Mouse (Mus musculus): ENCODE results near the gene Rab11b. TPM values are rescaled to one million over a fixed set of nuclear protein-coding genes. Genes with fewer than 3 reads are reported as not detected.

Rab11b gene
- total and polyA plus RNA-seq, 3 experiments: 24.0 to 105 TPM; not detected in 1

- no peaks in the 10 kb centered on the region for H3K4me1 ChIP-seq (ENCODE audit: control insufficient read depth in 1 of 2, insufficient read depth in 2 of 2, low read length in 2 of 2)
- peaks cover 0 to 2% of the 10 kb centered on the region in 2 experiments; a peak in 1 of 4 replicates for H3K36me3 ChIP-seq (ENCODE audit: control insufficient read depth in 1 of 2, insufficient read depth in 2 of 2, low read length in 2 of 2)
- H3K4me3 ChIP-seq (ENCODE audit: control insufficient read depth in 1 of 2, insufficient read depth in 1 of 2, low read depth in 2 of 2, low read length in 2 of 2): no peak overlapping the region
- no peaks in the 10 kb centered on the region for H3K9me3 ChIP-seq (replicated peaks; ENCODE audit: insufficient read depth, low read length)
- H3K79me2 ChIP-seq (ENCODE audit: control insufficient read depth, insufficient read depth, low read length, poor library complexity): peaks cover 40% of the 10 kb centered on the region
- H3K27me3 ChIP-seq (ENCODE audit: control insufficient read depth in 1 of 2, insufficient read depth in 2 of 2, low read length in 2 of 2): no peaks in the 10 kb centered on the region
- DNase-seq (ENCODE audit: low read depth, low spot score): no peak
- no peak overlapping the region for H3K27ac ChIP-seq (ENCODE audit: control insufficient read depth, low read depth, low read length)
- H3K9ac ChIP-seq (ENCODE audit: control insufficient read depth, low read depth, low read length, poor library complexity, severe bottlenecking): no peak overlapping the region
- no peak for TF ChIP-seq USF1 (IDR thresholded peaks at IDR 0.05; ENCODE audit: low read depth, low read length)
- no peak for TF ChIP-seq NRF1 (IDR thresholded peaks at IDR 0.05; ENCODE audit: insufficient read depth, low read depth, low read length, poor library complexity, severe bottlenecking)
- TF ChIP-seq ELF1 (IDR thresholded peaks at IDR 0.05; ENCODE audit: low read depth, low read length): no peak
- TF ChIP-seq MAZ (IDR thresholded peaks at IDR 0.05; ENCODE audit: low read depth, low read length): no peak
- TF ChIP-seq GABPA (IDR thresholded peaks at IDR 0.05; ENCODE audit: low read depth, low read length): no peak
- no peak for TF ChIP-seq NELFE (IDR thresholded peaks at IDR 0.05; ENCODE audit: low read depth, low read length)
Measured at GRCm38 (mm10) chr17:33752297-33752696, 8.0 kb downstream of the Rab11b start.

GRCm38 (mm10) chr17:33751181-33751580 lies 9.1 kb downstream of the Rab11b start:
- H3K27me3 ChIP-seq (ENCODE audit: control insufficient read depth in 1 of 2, insufficient read depth in 2 of 2, low read length in 2 of 2): no peaks in the 10 kb centered on the region
- H3K79me2 ChIP-seq (ENCODE audit: control insufficient read depth, insufficient read depth, low read length, poor library complexity): peaks cover 31% of the 10 kb centered on the region
- H3K4me3 ChIP-seq (ENCODE audit: control insufficient read depth in 1 of 2, insufficient read depth in 1 of 2, low read depth in 2 of 2, low read length in 2 of 2): no peak overlapping the region
- TF ChIP-seq BHLHE40 (IDR thresholded peaks at IDR 0.05; ENCODE audit: borderline replicate concordance, low read depth, low read length): no peak
- TF ChIP-seq GATA1 (IDR thresholded peaks at IDR 0.05; ENCODE audit: low read depth, low read length): no peak
- no peak for TF ChIP-seq MEF2A (IDR thresholded peaks at IDR 0.05; ENCODE audit: extremely low read depth, insufficient replicate concordance, low read depth, low read length, poor library complexity, severe bottlenecking)
- no peak for TF ChIP-seq NRF1 (IDR thresholded peaks at IDR 0.05; ENCODE audit: insufficient read depth, low read depth, low read length, poor library complexity, severe bottlenecking)
- TF ChIP-seq MYB (IDR thresholded peaks at IDR 0.05; ENCODE audit: low read depth, low read length): no peak
- TF ChIP-seq MYC (IDR thresholded peaks at IDR 0.05; ENCODE audit: low read depth, low read length): no peak
- no peak for TF ChIP-seq POLR2AphosphoS5 (IDR thresholded peaks at IDR 0.05; ENCODE audit: borderline replicate concordance, low read depth, low read length)
- TF ChIP-seq SIN3A (IDR thresholded peaks at IDR 0.05; ENCODE audit: low read length): no peak
- H3K27ac ChIP-seq (ENCODE audit: control insufficient read depth, low read depth, low read length): no peak overlapping the region
- no peak overlapping the region for H3K9ac ChIP-seq (ENCODE audit: control insufficient read depth, low read depth, low read length, poor library complexity, severe bottlenecking)
- DNase-seq (ENCODE audit: low read depth, low spot score): no peak
- H3K9me3 ChIP-seq (replicated peaks; ENCODE audit: insufficient read depth, low read length): no peaks in the 10 kb centered on the region
- H3K4me1 ChIP-seq (ENCODE audit: control insufficient read depth in 1 of 2, insufficient read depth in 2 of 2, low read length in 2 of 2): peaks cover 0 to 3% of the 10 kb centered on the region in 2 experiments; a peak in 2 of 4 replicates
- H3K36me3 ChIP-seq (ENCODE audit: control insufficient read depth in 1 of 2, insufficient read depth in 2 of 2, low read length in 2 of 2): peaks cover 2 to 3% of the 10 kb centered on the region in 2 experiments; a peak in 3 of 4 replicates

- DNase-seq (ENCODE audit: low read depth, low spot score): no peak
- no peaks in the 10 kb centered on the region for H3K9me3 ChIP-seq (replicated peaks; ENCODE audit: insufficient read depth, low read length)
- TF ChIP-seq TAL1 (IDR thresholded peaks at IDR 0.05; ENCODE audit: low read length) (no peak), MAFK (IDR thresholded peaks at IDR 0.05; ENCODE audit: borderline replicate concordance, low read depth, low read length) (no peak), UBTF (IDR thresholded peaks at IDR 0.05; ENCODE audit: borderline replicate concordance, insufficient read depth, low read depth, low read length) (no peak), ZNF384 (IDR thresholded peaks at IDR 0.05; ENCODE audit: low read depth, low read length) (no peak), RCOR1 (IDR thresholded peaks at IDR 0.05; ENCODE audit: low read depth, low read length) (no peak), MEF2A (IDR thresholded peaks at IDR 0.05; ENCODE audit: extremely low read depth, insufficient replicate concordance, low read depth, low read length, poor library complexity, severe bottlenecking) (no peak), MXI1 (IDR thresholded peaks at IDR 0.05; ENCODE audit: low read depth, low read length) (no peak), MAX (IDR thresholded peaks at IDR 0.05; ENCODE audit: low read length) (no peak), GABPA (IDR thresholded peaks at IDR 0.05; ENCODE audit: low read depth, low read length) (no peak), NRF1 (IDR thresholded peaks at IDR 0.05; ENCODE audit: insufficient read depth, low read depth, low read length, poor library complexity, severe bottlenecking) (no peak)
- peaks cover 2 to 9% of the 10 kb centered on the region in 2 experiments; a peak in 2 of 4 replicates for H3K4me1 ChIP-seq (ENCODE audit: control insufficient read depth in 1 of 2, insufficient read depth in 2 of 2, low read length in 2 of 2)
- no peak overlapping the region for H3K4me3 ChIP-seq (ENCODE audit: control insufficient read depth in 1 of 2, insufficient read depth in 1 of 2, low read depth in 2 of 2, low read length in 2 of 2)
- peaks cover 2 to 9% of the 10 kb centered on the region in 2 experiments; a peak in 3 of 4 replicates for H3K36me3 ChIP-seq (ENCODE audit: control insufficient read depth in 1 of 2, insufficient read depth in 2 of 2, low read length in 2 of 2)
- peaks cover 15% of the 10 kb centered on the region for H3K79me2 ChIP-seq (ENCODE audit: control insufficient read depth, insufficient read depth, low read length, poor library complexity)
- H3K9ac ChIP-seq (ENCODE audit: control insufficient read depth, low read depth, low read length, poor library complexity, severe bottlenecking): no peak overlapping the region
- no peak overlapping the region for H3K27ac ChIP-seq (ENCODE audit: control insufficient read depth, low read depth, low read length)
- H3K27me3 ChIP-seq (ENCODE audit: control insufficient read depth in 1 of 2, insufficient read depth in 2 of 2, low read length in 2 of 2): no peaks in the 10 kb centered on the region
Measured at GRCm38 (mm10) chr17:33749451-33749850, 10.9 kb downstream of the Rab11b start.
